Mouse (Mus musculus): ENCODE measurements around the gene 1810009A15Rik.

DNA sequence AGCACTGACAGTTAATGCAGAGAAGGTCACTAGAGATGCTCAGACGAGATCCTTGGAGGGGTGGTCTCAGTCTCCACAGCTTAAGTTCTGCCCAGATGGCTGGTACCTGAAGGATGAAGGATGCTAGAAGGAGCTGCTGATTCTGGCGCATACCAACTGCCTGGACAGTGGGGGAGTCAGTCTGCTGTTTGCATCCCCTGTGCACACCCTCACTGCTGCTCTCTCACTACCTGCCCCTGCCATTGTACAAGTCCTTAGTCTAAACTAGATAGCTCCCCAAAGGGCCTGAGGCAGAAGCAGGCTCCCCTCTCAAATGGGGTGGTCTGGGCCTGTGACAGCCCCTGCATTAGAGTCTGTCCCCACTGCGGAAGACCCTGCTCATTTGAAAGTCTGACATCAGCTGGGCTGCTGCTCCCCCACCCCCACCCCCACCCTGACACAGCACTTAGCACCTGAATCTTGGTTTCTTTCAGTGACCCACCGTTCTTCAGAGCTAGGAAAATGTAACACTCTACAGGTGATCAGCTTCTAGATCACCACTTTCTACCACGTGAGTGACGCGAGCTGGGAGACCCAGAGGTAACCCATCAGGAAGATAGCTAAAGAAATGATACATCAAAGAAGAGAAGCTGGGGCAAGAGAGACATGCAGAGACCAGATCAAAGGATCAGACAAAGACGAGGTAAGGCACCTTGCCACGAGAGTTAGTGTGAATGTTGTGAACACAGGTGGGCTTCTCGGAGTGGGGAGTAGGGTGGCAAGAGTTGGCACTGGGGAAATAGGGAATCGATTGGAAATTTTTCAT lies 49.3 kb upstream of the 1810009A15Rik start, which contains the start of gene Gng3:
- TF ChIP-seq GATA1 (IDR thresholded peaks at IDR 0.05; ENCODE audit: borderline replicate concordance, low read length) (no peak), FLI1 (IDR thresholded peaks at IDR 0.05; ENCODE audit: low read length) (no peak)

Measured in megakaryocyte, embryonic 14.5 days (primary cell).